Mouse (Mus musculus): ENCODE data around the gene Phldb2.

Gene Phldb2

DNA sequence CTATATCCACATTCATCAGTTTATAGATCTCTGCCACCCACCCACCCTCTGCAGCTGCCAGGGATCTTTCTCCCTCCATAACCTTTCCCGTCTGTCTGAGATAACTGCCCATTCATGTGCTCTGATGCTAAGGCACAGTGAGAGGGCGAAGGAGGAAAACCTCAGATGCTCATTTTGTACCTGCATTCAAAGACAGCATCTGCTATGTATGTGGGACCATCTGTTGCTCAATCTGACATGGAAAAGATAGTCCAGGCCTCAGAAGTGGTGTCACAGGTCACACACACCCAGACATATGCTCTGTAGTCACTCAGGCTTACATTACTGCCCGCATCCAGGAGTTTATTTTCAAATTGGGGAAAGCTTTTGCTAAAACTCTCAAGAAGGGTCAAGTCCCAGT lies 112.4 kb downstream of the Phldb2 start:
- DNase-seq (ENCODE audit: low read depth, low spot score), result no peak

DNA sequence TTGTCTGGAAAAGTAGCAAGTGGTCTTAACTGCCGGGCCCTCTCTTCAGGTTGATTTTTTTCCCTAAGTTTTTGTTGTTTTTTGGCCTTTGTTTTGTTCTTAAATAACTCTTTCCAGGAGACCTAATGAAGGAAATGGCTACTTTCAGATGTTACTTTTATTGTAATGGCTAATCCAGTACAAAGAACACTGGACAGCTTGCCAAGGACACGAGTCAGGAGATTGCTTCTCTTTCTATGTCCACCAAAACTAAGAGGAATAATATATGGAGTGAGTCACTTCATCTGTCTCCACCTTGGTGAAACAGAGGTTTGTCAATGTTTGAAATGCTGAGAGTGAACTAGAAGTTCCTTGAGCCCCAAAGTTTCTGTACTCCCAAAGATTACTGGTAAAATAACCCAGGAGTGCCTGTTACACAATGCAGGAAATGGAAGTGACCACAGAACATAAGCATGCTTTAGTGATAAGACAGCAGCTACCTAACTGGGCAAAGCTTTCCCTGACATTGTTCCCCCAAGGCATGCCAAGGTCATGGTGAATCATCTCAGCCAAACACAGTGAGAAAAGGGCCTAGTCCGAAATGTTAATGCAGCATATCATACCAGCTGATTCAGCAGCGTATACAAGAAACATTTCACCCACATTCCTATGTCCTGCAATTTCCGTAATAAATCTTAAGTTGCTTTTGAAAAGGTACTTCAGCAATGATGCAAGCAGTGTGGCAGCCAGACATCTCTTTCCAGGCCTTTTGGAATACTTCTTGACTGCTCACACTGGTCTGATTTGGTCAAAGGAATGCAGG lies 115.7 kb downstream of the Phldb2 start:
- DNase-seq (ENCODE audit: low read depth, low spot score), result no peak

DNA sequence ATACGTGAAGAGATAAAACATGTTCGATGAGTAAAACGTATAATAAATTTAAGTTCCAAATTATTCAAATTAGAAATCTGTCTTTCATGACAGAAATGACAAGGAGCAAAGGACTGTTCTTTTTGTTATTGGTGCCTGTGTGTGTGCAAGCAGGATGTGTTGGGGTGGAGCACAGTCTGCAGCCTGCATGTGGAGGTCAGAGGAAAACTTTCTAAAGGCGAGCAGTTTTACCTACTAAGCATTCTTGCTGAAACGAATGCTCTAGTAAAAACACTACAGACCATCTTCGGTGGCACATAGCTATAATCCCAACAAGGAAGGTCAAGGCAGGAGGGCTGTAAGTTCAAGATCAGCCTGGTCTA lies 120.7 kb downstream of the Phldb2 start:
- no peak for DNase-seq (ENCODE audit: low read depth, low spot score)

DNA sequence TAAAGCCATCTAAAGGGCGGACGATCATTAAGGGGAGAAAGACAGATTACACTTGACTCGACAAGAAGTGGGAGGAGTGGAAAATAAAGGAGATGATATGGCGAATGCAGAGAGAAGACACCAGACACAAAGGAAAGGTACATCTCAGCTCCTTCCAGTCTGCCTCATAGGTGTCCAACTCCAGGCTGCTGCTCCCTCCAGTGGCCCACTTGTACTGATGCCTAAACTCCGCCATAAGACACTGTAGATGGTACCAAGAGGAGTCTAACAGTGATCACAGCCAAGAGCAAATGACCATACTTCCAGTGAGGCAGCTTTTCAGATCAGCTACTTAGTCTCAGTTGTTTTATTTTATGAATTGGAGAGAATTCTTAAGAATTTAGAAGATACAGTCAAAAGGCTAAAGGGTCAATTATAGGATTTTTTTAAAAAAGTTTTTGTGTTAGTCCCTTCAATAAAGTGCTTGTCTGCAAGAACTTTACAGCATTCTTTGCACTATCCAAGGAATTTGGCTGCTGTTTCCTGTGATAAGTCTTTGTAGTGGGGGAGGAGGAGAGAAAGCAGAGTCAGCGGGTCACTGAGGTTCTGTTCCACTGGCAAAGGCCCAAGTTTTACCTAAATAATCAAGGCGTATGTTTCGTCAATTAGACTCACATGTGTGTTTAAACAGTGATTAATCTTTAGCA lies 121.2 kb downstream of the Phldb2 start:
- no peak for DNase-seq (ENCODE audit: low read depth, low spot score)

DNA sequence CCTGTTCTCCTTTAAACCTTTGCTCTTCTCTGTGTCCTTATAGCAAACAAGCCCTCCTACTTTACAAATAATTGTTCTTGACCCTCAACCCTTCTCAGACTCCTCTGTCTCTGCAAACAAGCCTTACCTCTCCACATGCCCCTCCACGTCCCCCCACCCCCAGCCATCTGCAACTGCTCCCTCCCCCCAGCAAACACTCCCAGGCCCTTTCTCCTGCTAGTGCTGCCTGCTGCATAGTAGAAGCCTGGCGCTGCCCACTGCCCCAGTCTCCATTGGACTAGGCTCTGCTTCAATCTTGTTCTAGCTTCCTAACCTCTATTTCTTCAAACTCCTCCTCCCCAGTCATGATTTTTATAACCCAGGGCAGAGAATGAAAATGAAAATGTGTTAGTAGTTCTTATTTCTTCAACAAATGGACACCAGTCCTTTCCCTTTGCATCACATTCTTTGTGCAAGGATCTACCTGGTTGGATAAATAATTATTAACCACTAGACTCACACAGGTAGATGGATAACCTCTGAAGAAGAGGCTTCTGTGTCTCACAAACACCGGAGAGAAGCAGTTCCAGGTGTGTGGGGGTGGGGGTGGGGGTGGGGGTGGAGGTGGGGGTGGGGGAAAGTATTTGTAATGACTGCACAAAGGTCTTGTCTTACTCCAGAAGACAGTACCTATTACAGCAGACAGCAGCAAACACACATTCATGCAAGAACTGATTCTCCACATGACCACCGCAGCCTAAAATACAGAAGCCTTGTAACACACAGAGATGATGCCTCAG lies 122.1 kb downstream of the Phldb2 start:
- no peak for DNase-seq (ENCODE audit: low read depth, low spot score)

DNA sequence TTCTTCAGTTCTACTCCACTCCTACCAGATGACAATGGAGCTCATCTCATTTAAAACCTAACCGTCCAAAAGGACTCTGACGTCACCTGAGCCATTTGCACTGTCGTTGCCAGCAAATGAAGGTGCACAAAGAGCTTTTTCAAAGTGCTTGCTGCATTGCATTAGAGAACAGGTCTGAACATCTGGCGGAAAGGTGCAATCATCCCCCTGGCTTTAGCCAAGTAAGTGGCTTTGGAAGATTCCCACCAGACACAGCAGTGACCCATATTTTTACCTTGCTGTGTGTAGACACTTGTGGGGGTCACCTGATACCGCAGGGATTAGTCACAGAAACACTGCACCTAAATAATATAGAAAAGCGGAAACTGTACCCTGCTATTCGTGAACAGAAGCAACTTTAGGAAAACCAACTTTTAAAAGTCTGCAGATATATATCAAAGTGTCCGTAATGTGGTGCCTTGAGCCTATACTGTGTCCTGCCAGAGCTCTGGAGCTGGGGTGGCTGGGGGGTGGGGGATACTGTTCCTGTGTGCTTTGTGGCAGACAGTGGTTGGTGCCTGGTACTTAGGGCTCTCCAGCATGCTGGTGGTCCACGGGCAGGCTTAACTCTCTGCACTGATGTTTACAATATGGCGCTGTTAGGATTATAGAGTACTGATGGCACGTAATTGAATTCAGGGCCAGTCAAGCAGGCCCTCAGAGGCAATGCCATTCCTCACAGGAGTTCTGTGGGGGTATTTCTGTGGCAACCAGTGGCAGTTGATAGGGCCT lies 123.1 kb downstream of the Phldb2 start:
- DNase-seq (ENCODE audit: low read depth, low spot score), result no peak

DNA sequence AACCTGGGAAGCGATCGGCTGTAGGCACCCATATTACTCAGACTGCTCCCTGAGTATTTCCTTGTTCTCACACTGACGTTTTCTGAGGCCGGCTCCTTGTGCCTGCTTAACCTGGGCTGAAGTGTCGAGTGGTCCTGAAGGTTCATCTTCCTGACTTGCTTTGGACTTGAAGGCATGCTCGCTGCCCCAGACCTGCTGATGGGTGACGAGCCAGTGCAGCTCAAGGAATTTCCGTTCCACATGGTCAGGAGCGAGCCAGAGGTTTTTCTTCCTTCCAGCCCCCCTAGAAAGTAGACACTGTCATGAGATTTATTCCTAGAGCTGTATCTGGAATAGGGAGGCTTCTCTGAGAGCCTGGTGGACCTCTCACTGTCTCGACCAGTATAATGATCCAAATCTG lies 128.1 kb downstream of the Phldb2 start:
- no peak for DNase-seq (ENCODE audit: low read depth, low spot score)

DNA sequence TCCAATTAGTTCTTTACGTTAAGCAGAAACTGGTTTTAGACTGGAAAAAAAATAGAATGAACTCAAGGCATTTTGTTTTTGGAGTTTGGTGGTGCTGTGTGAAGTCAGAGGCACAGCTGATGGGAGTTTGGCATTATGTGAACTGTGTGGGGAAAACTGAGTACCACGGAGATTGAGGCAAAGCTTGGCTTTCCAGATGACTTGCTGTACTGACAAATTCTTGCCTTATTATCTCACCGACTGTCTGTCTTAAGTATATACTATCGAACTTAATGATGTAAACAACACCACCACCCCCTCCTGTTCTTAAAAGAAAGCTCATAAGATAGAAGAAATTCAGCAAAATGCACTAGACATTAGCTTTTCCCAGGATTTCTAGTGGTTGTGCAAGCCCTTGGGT lies 129.4 kb downstream of the Phldb2 start:
- no peak for DNase-seq (ENCODE audit: low read depth, low spot score)

DNA sequence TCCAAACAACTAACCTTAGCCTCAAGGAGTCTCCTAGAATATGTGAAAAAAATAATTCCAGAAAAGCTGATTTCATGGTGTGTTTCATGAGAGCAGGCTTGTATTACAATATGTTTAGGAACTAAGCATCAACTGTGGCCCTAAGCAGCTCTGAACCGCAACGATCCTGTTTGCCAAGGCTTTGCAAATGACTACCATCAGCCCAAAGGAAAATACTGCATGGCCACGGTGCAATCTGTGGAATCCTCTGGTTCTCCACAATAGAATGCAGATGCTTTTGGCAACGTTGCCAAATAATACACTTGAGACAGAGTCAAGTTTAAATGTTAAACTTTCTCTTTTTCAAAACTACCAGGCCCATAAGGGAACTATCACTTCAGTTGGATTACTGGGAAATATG lies 133.5 kb downstream of the Phldb2 start:
- DNase-seq (ENCODE audit: low read depth, low spot score), result no peak

DNA sequence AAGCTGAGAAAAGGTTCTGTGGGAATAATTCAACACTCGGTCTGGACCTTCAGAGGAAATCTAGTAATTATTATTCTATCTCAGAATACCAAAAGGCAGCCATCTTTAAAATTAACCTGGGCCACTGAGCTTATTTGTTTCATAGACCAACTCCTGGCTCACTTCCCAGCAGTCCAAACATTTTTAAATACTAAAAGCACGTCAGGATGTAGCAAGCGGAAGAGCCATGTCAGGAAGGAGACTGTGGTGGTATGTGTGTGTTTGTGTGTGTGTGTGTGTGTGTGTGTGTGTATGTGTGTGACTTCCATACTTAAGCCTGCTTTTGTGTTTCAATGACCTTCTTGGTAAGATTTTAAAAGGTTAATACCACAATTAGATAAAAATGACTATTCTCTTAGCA lies 135.6 kb downstream of the Phldb2 start:
- no peak for DNase-seq (ENCODE audit: low read depth, low spot score)

DNA sequence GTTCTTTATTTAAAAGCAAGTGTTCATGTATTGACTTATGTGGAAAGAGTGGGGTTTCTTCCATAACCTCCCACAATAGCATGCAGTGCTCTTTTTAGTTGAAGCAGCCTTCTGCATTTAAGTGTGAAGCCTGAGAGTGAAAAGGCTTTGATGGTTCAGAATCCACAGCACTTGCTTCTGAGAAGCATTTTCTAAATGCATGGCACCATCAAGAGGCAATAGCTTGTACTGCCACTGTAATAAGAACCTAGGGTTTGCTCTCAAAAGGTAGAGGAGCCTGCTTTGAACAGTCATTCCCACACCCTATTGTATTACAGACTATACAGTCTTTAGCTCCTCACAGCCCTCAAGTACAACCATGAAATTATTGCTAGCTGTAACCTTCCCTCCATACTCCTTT lies 136.7 kb downstream of the Phldb2 start:
- DNase-seq (ENCODE audit: low read depth, low spot score), result no peak

DNA sequence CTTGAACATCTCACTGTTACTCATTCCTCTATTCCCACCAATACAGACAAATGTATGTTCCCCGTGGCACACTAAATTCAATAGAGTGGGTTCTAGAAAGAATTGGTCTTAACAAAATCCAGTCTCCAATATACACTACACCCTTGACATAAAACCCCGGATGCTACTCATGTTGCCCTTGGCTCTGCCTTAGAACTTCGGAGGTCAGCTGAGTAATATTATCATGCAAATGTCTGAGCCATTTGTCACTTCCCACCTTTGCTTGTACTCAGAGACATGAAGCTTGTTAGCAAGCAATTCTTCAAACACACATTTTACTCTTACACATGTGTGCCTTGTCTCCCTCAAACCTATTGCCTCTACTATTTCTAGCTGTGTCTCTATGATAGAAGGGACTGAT lies 138.8 kb downstream of the Phldb2 start:
- DNase-seq (ENCODE audit: low read depth, low spot score), result no peak

DNA sequence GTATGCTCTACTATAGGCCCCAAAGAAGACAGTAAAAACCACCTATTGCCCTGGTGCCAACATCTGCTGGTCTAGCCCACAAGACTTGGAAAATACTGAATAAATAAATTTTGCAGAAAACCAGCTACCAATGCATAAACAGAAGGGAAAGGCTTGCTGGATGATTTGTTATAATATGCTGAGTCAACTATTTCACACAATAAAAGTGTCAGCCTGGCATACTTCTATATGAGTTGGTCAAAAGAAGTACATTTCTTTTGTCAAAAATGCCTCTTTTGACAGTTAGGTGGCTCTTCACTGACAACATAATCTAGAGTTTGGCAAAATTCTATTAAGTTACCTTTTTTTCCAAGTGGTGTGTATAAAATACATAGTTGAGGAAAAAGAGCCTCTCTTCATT lies 141.6 kb downstream of the Phldb2 start:
- no peak for DNase-seq (ENCODE audit: low read depth, low spot score)

DNA sequence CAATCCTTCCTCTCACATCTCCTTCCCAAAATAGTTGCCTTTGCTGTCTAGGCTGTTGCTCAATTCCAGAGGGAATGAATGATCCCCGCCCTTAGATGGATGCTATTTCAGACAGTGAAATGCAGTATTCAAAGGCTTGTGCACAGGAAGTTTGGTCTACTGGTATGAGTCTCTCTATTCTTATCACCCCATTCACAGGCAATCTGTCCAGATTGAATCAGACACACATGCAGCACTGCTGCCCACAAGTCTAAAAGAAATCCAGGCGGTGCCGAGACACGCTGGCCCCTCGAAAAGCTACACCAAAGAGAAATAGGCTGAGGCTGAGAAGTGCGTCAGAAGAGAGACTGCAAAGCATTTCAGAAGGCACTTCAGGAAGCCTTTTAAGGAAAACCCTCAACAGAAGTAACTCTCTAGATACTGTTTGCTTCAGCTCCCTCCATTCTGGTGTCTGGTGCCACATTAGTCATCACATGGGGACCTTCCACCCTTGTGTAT lies 142.5 kb downstream of the Phldb2 start:
- DNase-seq (ENCODE audit: low read depth, low spot score), result no peak

DNA sequence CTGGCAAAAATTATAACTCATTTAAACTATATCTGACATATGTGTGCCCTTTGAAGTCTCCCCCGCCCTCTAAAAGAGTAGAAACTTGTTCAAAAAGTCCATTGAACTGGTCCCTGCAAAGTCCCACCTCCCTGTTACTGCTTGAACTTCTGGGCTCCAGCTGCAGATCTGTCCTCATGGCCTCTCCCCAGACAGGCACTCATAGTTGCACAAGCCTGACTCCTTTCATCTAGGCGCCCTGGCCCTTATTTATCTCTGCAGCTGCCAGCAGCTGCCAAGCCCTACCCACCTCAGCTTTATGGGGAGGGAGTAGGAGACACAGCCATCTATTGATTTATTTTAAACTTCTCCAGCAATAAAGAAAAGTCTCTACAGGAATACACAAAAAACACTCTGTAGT lies 143.2 kb downstream of the Phldb2 start:
- DNase-seq (ENCODE audit: low read depth, low spot score), result no peak

DNA sequence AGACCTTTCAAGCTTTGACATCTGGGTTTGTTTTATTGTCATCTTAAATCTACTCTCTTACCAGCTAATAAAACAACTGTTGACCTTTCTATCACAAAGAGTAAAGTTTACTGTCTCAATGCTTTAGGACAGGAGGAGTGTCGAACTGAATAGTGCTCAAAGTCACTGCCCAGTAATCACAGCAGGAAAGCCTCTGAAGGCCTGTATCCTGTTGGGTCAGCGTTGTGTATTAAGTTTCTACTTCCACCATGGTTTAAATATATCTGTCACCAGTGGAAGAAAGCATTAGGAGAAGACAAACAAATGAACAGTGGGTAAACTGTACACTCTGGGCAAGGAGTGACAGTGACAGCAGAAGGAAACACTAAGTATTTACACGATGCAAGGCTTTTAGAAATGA lies 148.7 kb downstream of the Phldb2 start:
- DNase-seq (ENCODE audit: low read depth, low spot score), result no peak

DNA sequence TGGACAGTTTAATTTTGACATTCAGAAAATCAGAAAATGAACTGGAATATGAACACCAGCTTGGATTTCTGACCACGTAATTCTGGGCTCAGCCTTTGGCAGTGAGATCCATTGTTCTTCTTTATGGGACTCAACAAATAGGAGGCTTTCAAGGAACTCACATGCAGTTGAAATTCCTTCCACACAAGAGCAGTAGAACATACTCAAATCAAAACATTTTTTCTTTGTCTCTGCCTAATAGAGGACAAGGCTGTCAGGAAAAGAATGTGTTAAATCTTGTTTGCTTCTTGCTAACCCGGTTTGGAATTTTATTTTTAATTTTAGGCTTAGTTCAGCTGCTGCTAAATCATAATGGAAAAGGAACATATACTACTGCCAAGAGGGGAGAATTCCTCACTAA lies 153.0 kb downstream of the Phldb2 start:
- no peak for DNase-seq (ENCODE audit: low read depth, low spot score)

DNA sequence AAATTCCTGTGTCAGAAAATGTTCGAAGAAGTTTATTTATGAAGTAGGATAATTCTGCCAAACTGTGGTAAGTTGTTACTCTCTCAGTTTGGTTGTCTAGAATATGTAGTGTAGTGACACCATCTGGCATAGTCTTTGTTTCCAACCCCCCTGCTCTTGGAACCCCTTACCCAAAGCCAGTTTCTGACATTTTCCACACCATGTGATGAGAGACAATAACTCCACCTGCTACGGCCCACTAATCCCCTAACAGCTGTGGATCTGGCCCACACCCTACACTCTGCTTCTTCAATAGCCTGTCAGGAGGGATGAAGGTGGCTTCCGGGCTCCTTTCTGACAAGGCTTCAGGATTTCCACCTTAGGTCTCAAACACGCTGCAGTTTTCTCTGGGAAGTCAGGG lies 154.2 kb downstream of the Phldb2 start:
- DNase-seq (ENCODE audit: low read depth, low spot score), result no peak

DNA sequence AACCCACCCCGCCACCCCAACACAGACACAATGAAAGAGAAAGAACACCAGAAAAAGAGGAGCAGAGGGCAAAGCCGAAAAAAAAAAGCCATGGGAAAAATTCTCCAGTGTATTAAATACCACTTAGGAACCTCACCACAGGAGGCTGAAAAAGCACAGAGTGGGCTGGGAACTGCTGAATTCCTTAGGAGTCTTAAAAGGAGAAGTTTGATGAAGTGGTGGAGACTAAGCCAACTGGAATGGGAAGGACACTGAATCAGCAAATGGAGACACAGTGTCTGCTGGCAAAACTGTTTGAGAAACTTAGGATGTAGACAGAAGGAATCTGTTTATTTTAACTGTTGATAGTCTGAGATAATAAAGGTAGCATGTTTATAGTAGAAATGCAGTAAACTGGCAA lies 154.8 kb downstream of the Phldb2 start:
- DNase-seq (ENCODE audit: low read depth, low spot score), result no peak

DNA sequence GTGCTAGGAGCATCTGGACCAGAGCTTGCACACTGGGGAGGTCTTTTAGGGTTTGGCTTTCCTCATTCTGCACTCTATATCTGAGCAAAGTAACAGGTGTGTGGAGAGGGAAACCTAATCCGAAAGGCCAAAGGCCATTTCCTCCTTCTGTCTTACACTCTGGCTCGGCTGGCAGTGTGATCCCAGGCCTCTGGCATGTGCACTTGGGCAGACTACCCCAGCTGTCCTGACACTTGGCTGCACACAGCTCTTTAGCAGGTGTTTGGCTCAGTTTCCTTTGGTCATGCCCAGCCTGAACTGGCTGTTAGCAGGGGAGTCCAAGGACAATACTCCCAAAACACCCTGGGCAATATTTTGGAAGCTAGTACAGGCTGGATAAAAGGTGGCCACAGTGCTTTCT lies 156.6 kb downstream of the Phldb2 start:
- no peak for DNase-seq (ENCODE audit: low read depth, low spot score)

DNA sequence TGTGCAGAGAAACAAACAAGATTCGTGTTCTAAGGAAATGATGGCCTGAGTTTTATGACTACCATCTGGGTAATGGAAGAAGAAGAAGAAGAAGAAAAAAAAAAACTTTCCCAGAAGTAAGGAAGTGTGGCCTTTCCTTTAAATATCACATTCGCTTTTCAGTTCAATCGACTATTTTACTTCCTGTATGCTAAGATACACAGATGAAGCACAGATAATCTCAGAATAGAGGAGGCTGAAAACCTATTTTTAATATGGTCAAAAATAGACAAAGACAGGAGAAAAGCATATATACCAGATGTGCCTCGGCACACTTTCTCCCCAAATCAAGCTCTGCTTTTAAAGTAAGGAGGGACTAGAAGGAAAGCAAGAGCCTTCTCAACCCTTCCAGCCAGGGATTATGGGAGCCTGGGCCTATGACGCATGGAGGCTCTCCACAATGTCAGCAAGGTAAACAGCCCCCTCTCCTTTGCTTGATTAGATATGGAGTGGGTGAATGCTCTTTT lies 158.2 kb downstream of the Phldb2 start:
- no peak for DNase-seq (ENCODE audit: low read depth, low spot score)

DNA sequence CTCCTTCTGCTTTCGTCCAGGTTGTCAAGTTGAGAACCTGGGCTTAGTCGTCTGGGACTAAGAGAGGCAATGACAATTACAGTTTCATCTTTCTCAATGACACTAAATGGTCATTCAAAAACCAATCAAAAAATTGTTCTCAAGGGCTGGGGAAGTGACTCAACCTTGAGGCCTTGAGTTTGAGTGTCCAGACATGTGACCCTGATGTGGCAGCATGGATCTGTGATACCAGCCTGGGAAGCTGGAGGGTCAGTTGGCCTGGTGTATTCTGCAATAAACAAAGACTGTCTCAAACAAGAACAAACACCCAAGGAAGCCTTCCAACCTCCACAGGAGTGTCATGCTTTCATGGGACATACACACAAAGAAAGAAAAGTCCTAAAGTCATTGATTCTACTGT lies 160.6 kb downstream of the Phldb2 start:
- DNase-seq (ENCODE audit: low read depth, low spot score), result no peak
